Mouse (Mus musculus) embryonic facial prominence, embryonic 14.5 days (tissue): ENCODE results near the gene Shroom3. TPM values are rescaled to one million over a fixed set of nuclear protein-coding genes. Genes with fewer than 3 reads are reported as not detected.
A peak's percentile ranks its signal among the peaks of the same experiment; 100 is the strongest.

ENCODE experiments used
- ATAC-seq: fragments of 200-750 bp; cut with Nextera tagmentation; 2 replicates; pipeline ENCODE4 v1.8.0; 2017; ENCODE audit warnings: low read depth, moderate number of reproducible peaks, moderate TSS enrichment
- DNase-seq: peaks from one replicate; pipeline ENCODE4 v3.0.0-alpha.2; 2015; ENCODE audit warnings: low spot score
- H3K27ac ChIP-seq: fragments of 300-500 bp; sonication (generic); replicated peaks from 2 replicates; pipeline ENCODE4 v1.5.1; 2014; ENCODE audit warnings: low read depth, mild to moderate bottlenecking, low read length, moderate library complexity
- H3K27me3 ChIP-seq: fragments of 300-500 bp; sonication (generic); replicated peaks from 2 replicates; pipeline ENCODE4 v1.6.1; 2014; ENCODE audit warnings: low read length; ENCODE audit not compliant: control insufficient read depth, insufficient read depth
- H3K36me3 ChIP-seq: fragments of 300-500 bp; sonication (generic); 2 replicates; pipeline ENCODE4 v1.6.1; 2014; ENCODE audit warnings: low read length, mixed read lengths; ENCODE audit not compliant: control insufficient read depth, insufficient read depth
- H3K4me1 ChIP-seq: fragments of 300-500 bp; sonication (generic); 2 replicates; pipeline ENCODE4 v1.6.1; 2014; ENCODE audit warnings: antibody characterized with exemption, low read length; ENCODE audit not compliant: control insufficient read depth, insufficient read depth
- H3K4me2 ChIP-seq: fragments of 300-500 bp; sonication (generic); 2 replicates; pipeline ENCODE4 v1.6.1; 2014; ENCODE audit warnings: low read depth, mild to moderate bottlenecking, low read length, moderate library complexity, mixed read lengths
- H3K4me3 ChIP-seq: fragments of 300-500 bp; sonication (generic); 2 replicates; pipeline ENCODE4 v1.5.1; 2014; ENCODE audit warnings: low read depth, mild to moderate bottlenecking, low read length
- H3K9ac ChIP-seq: fragments of 300-500 bp; sonication (generic); 2 replicates; pipeline ENCODE4 v1.6.1; 2014; ENCODE audit warnings: low read depth, mild to moderate bottlenecking, low read length, moderate library complexity, mixed read lengths
- H3K9me3 ChIP-seq: fragments of 300-500 bp; sonication (generic); 2 replicates; pipeline ENCODE4 v1.6.1; 2016; ENCODE audit warnings: low read length; ENCODE audit not compliant: control insufficient read depth
- WGBS: fragments of 180-500 bp; shearing (Covaris S2); extraction: QIAGEN DNeasy Blood & Tissue Kit; methylation state at CpG from one replicate; pipeline ENCODE4 v1.1.7; 2014; 5-methylcytosine and 5-hydroxymethylcytosine counted together
- polyA plus RNA-seq: library from polyadenylated mRNA; unstranded; fragments of >200 nt; fragmentation: Nextera tagmentation; extraction: Ambion mirVana; gene quantifications from 2 replicates; pipeline ENCODE4 v1.2.1, GENCODE M21; 2014

Gene Shroom3
- polyA plus RNA-seq, 1 experiment from 2014 or later: 3.4 TPM

DNA sequence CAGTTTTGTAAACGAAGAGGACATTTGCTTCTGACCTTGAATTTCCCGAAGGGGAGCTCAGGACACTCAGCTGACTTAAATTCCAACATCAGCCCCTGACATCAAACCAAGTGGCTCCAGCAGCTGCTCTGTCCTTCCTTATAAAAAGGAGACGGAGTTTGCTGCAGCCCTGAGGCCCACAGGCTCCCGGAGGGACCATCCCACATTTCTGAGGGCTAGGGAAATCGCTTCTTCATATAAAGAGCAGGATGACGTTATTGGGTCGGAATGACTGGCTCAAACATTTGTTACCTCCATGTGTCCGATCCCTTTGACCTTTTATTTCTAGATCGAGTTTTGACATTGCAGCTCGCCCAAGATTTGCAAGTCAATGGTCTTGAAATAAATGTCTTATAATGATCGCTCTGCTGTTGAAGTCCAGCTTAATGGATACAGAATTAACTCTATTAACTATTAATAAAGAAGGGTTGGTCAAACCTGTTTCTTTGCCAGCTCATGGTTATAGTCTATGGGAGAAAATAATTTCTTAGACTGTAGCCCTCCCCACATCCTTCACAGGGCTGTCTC is 102.7 kb downstream of the Shroom3 start:
- 83% methylated on average over 11 of the region's 11 CpGs for WGBS
- Histone ChIP-seq H3K4me1 (no peaks in the 10 kb centered on the region), H3K4me2 (no peak overlapping the region), H3K9me3 (0 out of 2 replicates have a peak, but pooled peaks cover under 1% of the 10 kb centered on the region), H3K4me3 (no peak overlapping the region), H3K9ac (no peak overlapping the region), H3K27me3 (no peaks in the 10 kb centered on the region), H3K27ac (no peak overlapping the region), H3K36me3 (no peaks in the 10 kb centered on the region)
- ATAC-seq (no peak), DNase-seq (no peak)

DNA sequence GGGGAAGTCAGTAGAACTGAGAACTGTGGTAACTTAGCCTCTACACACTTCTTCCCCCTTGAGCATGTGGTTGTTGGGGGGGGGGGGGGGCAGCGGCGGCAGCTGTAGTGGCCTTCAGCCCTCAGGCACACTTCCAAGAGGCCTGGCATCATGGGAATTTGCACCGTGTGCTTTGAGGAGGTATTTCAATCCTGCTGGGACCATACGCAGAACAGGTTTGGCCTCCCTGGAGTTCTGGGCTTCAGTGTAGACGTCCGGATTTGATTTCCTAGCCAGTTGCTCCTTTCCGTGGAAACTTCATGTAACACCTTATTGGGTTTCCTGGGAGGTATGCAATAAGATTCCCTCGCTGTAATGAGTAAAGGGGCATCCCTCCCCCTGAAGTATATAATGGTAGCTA is 105.8 kb downstream of the Shroom3 start:
- H3K4me3 ChIP-seq: no peak overlapping the region
- no peaks in the 10 kb centered on the region for H3K9me3 ChIP-seq
- H3K27ac ChIP-seq: no peak overlapping the region
- H3K9ac ChIP-seq: no peak overlapping the region
- no peaks in the 10 kb centered on the region for H3K4me1 ChIP-seq
- no peaks in the 10 kb centered on the region for H3K36me3 ChIP-seq
- 53% methylated on average over 8 of the region's 8 CpGs for WGBS
- no peaks in the 10 kb centered on the region for H3K27me3 ChIP-seq
- ATAC-seq (peak; percentile 81), DNase-seq (peak; percentile 68)
- H3K4me2 ChIP-seq: no peak overlapping the region

DNA sequence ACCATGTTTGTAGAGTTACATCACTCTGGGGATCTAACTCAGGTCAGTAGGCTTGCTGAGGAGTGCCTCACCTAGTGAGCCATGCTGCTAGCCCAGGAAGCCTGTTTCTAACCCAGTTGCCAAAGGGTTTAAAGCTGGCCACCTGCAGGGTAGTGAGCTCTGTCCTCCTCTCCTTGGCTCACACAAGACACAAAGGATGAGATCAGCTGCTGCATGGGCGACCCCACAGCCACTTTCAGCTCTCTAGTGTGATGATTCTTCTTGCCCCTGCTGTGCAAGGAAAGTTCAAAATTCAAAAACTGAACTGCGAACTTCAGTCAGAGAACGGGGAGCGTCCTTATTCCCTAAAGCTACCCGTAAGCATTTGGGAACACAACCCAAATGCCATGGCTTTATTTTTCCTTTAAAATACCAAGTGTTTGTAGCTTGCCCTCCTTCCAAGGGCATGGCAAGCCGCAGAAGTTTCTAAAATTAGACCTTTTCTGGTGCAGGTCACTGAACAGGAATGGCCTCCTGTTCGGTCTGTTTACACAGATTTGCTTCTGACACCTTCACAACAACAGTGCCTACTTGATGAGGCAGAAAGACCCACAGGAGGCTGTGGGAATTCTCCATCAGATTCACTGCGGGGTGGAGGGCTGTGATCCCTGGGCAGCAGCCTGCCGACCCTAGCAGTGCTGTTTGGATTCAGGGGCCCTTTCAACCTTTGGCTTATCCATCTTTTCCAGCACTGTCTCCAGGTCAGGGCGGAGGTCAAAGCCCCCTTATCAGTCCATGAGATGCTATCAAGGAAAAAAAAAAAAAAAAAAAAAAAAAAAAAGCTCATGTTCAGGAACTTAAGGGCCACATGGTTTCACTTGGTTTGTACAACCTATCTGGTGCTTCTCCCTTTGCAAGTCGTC is 113.1 kb downstream of the Shroom3 start:
- Histone ChIP-seq H3K4me2 (no peak overlapping the region), H3K27me3 (no peaks in the 10 kb centered on the region), H3K4me1 (no peaks in the 10 kb centered on the region), H3K4me3 (no peak overlapping the region), H3K36me3 (no peaks in the 10 kb centered on the region), H3K9me3 (0 out of 2 replicates have a peak, but pooled peaks cover 5% of the 10 kb centered on the region), H3K27ac (no peak overlapping the region), H3K9ac (no peak overlapping the region)
- DNase-seq (no peak), ATAC-seq (no peak)
- WGBS: 40% methylated on average over 11 of the region's 11 CpGs

DNA sequence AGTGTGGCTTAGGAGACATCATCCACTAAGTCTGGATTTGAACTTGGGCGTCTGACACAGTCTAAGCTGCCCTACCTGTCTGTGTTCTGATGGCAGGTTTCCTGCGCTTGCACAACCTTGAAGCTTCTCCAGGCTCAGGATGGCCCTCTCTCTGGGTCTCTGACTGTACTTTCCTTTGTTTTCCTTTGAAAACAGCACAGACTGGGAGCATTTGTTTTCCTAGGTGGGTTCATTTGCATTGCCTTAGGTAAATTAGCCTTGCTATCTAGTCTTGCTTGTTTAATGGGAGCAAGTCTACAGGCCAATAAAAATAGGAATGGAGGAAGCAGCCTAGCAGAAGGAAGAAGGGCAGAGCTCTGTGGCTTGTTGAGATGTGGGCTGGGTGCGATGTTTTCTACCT is 114.7 kb downstream of the Shroom3 start:
- Histone ChIP-seq H3K4me1 (no peaks in the 10 kb centered on the region), H3K4me3 (no peak overlapping the region), H3K27me3 (no peaks in the 10 kb centered on the region), H3K27ac (no peak overlapping the region), H3K9me3 (0 out of 2 replicates have a peak, but pooled peaks cover 5% of the 10 kb centered on the region), H3K9ac (no peak overlapping the region), H3K4me2 (no peak overlapping the region), H3K36me3 (no peaks in the 10 kb centered on the region)
- ATAC-seq: no peak
- DNase-seq: no peak
- 75% methylated on average over 3 of the region's 3 CpGs for WGBS

DNA sequence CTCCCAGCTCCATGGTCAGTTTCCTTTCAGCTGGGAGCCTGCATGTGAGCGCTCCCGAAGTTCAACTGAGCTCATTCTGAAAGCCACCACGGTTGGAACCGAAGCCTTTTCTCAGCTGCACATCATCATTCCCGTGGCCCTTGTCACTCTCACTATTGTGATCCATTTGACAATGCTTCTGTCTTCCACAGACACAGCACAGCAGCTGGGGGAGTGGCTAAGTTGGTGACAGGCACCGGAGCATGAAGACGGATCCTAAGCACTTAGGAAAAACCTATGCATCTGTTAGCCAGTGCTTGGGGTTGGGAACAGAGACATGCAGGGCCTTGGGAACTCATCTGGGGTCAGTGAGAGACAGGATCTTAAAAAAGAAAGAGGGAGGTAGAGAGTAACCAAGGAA is 121.1 kb downstream of the Shroom3 start:
- H3K27ac ChIP-seq: no peak overlapping the region
- H3K9me3 ChIP-seq: no peaks in the 10 kb centered on the region
- ATAC-seq: no peak
- WGBS: 45% methylated on average over 7 of the region's 7 CpGs
- peaks cover 2% of the 10 kb centered on the region; the same call in 1 of the 2 replicates for H3K27me3 ChIP-seq
- no peak for DNase-seq
- peaks cover 3% of the 10 kb centered on the region; the same call in 1 of the 2 replicates for H3K4me1 ChIP-seq
- H3K36me3 ChIP-seq: no peaks in the 10 kb centered on the region
- no peak overlapping the region for H3K9ac ChIP-seq
- no peak overlapping the region for H3K4me2 ChIP-seq
- H3K4me3 ChIP-seq: no peak overlapping the region

DNA sequence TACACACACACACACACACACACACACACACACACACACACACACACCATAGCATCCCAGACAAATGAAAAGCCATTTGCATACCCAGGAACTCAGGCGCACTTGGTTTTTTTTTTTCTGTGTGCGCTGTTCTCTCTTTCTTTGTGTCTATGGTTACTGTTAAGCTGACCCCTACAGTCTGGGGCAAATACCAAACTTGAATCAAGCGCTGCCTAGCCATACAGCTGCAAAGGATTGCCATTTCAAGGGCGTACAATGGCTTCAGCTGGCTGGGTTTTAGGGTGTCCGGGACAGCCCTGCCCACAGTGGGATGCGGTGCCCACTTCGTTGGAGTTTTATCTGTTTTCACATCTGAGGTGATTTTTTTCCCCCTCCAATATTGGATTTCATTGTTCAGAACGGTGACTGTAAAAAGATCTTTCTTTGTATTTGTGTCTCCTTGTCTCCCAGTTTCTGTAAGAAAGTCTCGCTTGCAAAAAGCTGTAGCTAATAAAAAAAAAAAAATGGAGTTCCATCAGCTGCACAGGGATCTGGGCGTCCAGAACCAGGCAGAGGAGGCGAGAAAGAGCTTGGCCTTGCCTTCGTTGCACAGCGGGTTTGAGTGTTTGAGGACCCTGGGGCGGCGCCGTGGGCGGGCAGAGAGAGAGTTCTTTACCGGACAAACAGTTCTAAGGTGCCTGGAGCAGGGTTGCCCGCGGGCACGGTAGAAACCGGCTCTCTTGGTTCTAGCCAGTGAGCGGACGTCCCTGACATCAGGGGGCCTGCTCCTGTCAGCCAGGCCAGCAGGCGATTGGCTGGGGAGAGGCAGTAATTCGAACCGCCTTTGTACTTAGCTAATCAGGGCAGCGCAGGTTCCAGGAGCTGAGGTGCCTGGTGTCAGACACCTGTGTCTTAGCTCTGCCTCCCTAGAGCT is 125.5 kb downstream of the Shroom3 start:
- H3K36me3 ChIP-seq: no peaks in the 10 kb centered on the region
- H3K4me3 ChIP-seq: peak overlapping the region; percentile 23
- H3K9ac ChIP-seq: peak overlapping the region; percentile 1; the same call in 1 of the 2 replicates
- H3K9me3 ChIP-seq: no peaks in the 10 kb centered on the region
- H3K4me1 ChIP-seq: peaks cover 20% of the 10 kb centered on the region
- H3K27ac ChIP-seq: 0 out of 2 replicates have a peak overlapping the region, but pooled peaks have one; percentile 29
- DNase-seq (peak; percentile 89), ATAC-seq (peak; percentile 89)
- H3K27me3 ChIP-seq: peaks cover 8% of the 10 kb centered on the region; the same call in 1 of the 2 replicates
- 4% methylated on average over 28 of the region's 28 CpGs for WGBS
- H3K4me2 ChIP-seq: peak overlapping the region; percentile 52

DNA sequence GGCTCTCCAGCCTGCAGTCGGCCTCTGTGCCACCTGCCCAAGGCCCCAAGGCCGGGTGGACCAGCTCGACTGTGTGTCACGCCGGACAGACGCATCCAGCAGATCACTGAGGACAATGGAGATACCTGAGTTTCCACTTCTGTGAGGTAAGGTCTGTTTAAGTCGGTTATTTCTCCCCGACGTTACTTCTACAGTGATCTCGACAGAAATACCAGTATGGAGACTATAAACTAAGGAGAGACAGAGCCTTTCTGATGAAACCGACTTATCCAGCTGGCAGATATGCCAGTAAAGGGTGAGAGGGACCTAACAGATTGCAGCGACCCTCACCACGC is 126.1 kb downstream of the Shroom3 start:
- Histone ChIP-seq H3K9me3 (no peaks in the 10 kb centered on the region), H3K36me3 (no peaks in the 10 kb centered on the region), H3K4me3 (peak overlapping the region; percentile 23; the same call in 1 of the 2 replicates), H3K27me3 (peaks cover 8% of the 10 kb centered on the region; the same call in 1 of the 2 replicates), H3K27ac (0 out of 2 replicates have a peak overlapping the region, but pooled peaks have one; percentile 29), H3K4me2 (peak overlapping the region; percentile 52), H3K9ac (no peak overlapping the region), H3K4me1 (peaks cover 20% of the 10 kb centered on the region)
- WGBS: 16% methylated on average over 13 of the region's 13 CpGs
- ATAC-seq (no peak), DNase-seq (no peak)

DNA sequence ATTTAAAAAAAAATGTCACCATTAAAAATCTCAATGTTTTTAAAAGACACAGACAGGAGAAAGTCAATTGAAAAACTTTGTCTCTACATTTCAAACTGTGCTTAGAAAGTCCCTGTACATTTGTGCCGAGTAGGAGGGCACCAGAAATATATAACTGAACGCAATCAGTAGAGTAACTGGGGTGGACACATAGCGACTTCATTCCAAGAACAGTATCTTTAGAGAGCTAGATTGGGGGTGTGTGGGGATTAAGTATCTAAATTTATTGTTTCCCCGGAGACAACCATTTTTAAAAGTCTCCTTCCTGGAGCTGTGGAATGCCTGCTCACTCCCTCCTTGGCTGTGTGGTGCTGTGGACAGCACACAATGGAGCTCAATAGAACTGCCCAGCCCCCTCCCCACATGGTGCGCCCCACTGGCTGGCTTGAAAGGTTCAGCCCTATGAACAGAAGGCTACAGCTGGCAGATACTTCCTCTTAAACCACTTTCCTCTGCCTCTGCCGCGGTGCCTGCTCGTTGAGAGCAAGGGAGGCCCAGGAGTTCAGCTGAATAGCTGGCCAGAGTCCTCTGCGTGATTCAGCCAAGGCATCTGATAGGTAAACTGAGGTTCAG is 127.8 kb downstream of the Shroom3 start:
- no peak overlapping the region for H3K9ac ChIP-seq
- H3K27ac ChIP-seq: 0 out of 2 replicates have a peak overlapping the region, but pooled peaks have one; percentile 15
- no peaks in the 10 kb centered on the region for H3K36me3 ChIP-seq
- peaks cover 20% of the 10 kb centered on the region for H3K4me1 ChIP-seq
- H3K9me3 ChIP-seq: no peaks in the 10 kb centered on the region
- ATAC-seq (peak; percentile 66), DNase-seq (peak; percentile 72)
- no peak overlapping the region for H3K4me3 ChIP-seq
- H3K4me2 ChIP-seq: no peak overlapping the region
- H3K27me3 ChIP-seq: peaks cover 8% of the 10 kb centered on the region; the same call in 1 of the 2 replicates
- WGBS: 24% methylated on average over 9 of the region's 9 CpGs
